Mouse (Mus musculus) ES-Bruce4 (cell line): ENCODE measurements around the gene Anks4b. TPM values are rescaled to one million over a fixed set of nuclear protein-coding genes. Genes with fewer than 3 reads are reported as not detected.

ENCODE experiments used
- H3K27ac ChIP-seq: 2 replicates; pipeline ENCODE4 v1.5.1; 2012; ENCODE audit warnings: low read length, inconsistent platforms; ENCODE audit not compliant: insufficient read depth
- H3K27me3 ChIP-seq: 2 replicates; pipeline ENCODE4 v1.6.1; 2012; ENCODE audit warnings: mild to moderate bottlenecking, low read length, inconsistent platforms; ENCODE audit not compliant: control insufficient read depth, poor library complexity, insufficient read depth, severe bottlenecking
- H3K36me3 ChIP-seq: 2 replicates; pipeline ENCODE4 v1.6.1; 2012; ENCODE audit warnings: inconsistent platforms, mild to moderate bottlenecking, low read length, moderate library complexity; ENCODE audit not compliant: control insufficient read depth, poor library complexity, insufficient read depth, severe bottlenecking
- H3K4me1 ChIP-seq: one replicate; pipeline ENCODE4 v1.8.1; 2011; ENCODE audit warnings: low read length; ENCODE audit not compliant: control insufficient read depth, insufficient read depth
- H3K4me3 ChIP-seq: 2 replicates; pipeline ENCODE4 v1.5.1; 2011; ENCODE audit warnings: low read depth, mild to moderate bottlenecking, low read length
- H3K9ac ChIP-seq: 2 replicates; pipeline ENCODE4 v1.6.1; 2012; ENCODE audit warnings: low read depth, mild to moderate bottlenecking, inconsistent platforms; ENCODE audit not compliant: poor library complexity, severe bottlenecking
- H3K9me3 ChIP-seq: replicated peaks from 2 replicates; pipeline ENCODE4 v1.6.1; 2012; ENCODE audit warnings: mild to moderate bottlenecking, low read length, inconsistent platforms; ENCODE audit not compliant: control insufficient read depth, poor library complexity, insufficient read depth, severe bottlenecking
- CTCF ChIP-seq: IDR thresholded peaks from one replicate; pipeline ENCODE4 v1.8.1; 2011; ENCODE audit warnings: low read depth, low read length
- EP300 ChIP-seq: IDR thresholded peaks from 2 replicates; pipeline ENCODE4 v1.6.1; 2011; ENCODE audit warnings: low read depth, low read length; ENCODE audit not compliant: insufficient read depth
- POLR2A ChIP-seq: IDR thresholded peaks from one replicate; pipeline ENCODE4 v1.8.1; 2011; ENCODE audit warnings: low read length; ENCODE audit not compliant: insufficient read depth
- polyA plus RNA-seq: library from polyadenylated mRNA; stranded (reverse); fragments of >200 nt; gene quantifications from 2 replicates; pipeline ENCODE4 v1.2.4, GENCODE M21; 2011; ENCODE audit warnings: low read depth; ENCODE audit not compliant: missing spikeins, insufficient read depth, insufficient read length

Anks4b gene
- polyA plus RNA-seq, 1 experiment = not detected

DNA sequence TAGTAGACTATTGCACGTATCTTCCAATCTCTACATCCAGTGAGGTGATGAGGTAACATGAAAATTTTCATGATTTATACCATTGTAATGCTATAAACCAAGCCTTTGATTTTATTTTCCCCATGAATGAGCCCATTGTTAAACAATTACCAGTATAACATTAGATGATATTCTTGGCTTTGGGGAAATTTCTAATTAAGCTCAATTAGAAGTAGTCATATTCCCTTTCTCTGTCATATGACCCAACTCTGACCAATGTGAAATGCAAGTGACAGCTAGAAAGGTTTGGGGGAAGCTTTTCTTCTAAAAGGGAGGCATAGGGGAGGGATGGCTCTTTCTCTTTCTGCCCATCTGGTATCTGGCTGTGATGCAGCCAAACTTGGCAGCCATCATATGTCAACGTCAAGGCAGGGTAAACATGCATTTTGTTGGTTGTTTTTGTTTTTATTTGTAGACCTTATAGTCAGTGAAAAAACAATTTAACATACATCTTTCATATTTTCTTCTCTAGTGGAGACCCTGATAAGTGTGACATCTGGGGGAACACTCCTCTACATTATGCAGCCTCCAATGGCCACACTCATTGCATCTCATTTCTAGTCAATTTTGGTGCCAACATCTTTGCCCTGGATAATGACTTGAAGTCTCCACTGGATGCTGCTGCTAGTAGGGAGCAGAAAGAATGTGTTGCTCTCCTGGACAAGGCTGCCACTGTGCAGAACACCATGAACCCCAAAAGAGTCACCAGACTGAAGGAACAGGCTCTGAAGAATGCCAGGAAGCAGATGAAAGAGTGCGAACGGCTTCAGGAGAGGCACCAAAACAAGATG, 8.0 kb downstream of the Anks4b start:
- H3K27ac ChIP-seq = no peak overlapping the region
- TF ChIP-seq CTCF (no peak), POLR2A (no peak), EP300 (no peak)

DNA sequence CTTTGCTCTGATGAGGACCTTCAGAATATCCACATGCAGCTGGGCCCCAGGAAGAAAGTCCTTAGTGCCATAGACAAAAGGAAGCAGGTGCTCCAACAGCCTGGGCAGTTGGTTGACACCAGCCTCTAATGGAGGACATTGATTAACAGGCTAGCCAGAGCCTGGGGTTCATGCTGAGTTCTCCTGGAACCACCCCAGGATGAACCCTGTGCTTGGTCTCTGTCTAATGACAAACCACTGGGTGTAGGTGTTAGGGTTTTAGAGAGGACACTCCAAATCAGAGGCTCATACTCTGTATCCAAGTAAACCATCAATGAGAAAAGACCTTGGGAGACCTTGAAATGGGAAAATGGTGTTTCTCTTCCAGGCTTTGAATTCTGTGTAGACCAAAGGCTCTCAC, 9.2 kb downstream of the Anks4b start:
- H3K4me3 ChIP-seq = no peak overlapping the region
- no peak overlapping the region for H3K27ac ChIP-seq
- TF ChIP-seq POLR2A (no peak), CTCF (no peak), EP300 (no peak)
- H3K9ac ChIP-seq = no peak overlapping the region
- no peaks in the 10 kb centered on the region; the same call in 1 of the 2 replicates for H3K27me3 ChIP-seq
- no peaks in the 10 kb centered on the region for H3K4me1 ChIP-seq
- H3K9me3 ChIP-seq = no peaks in the 10 kb centered on the region
- H3K36me3 ChIP-seq = no peaks in the 10 kb centered on the region

More for the DNA sequence above, 8.0 kb downstream of the Anks4b start:
- Histone ChIP-seq H3K27me3 (no peaks in the 10 kb centered on the region; the same call in 1 of the 2 replicates), H3K9ac (no peak overlapping the region), H3K9me3 (no peaks in the 10 kb centered on the region), H3K36me3 (no peaks in the 10 kb centered on the region), H3K4me1 (no peaks in the 10 kb centered on the region), H3K4me3 (no peak overlapping the region)

DNA sequence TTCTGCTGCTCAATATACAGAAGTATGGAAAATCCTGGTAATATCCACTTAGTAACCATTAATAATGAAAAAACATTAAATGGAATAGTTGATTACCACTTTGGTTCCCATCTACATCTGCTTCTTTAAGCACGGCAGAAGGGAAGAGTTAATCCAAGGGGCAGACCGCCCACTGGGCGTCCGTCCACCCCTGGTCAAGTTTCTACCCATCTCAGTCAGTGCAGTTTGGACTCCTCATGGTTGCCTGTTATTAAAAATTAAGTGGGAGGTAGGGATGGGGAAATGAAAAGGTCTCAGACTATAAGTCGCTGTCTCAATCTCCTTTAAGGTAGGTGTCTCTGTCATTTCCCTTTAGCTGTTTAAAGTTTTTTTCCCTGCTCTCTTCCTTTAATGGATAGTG, 15.3 kb downstream of the Anks4b start:
- Histone ChIP-seq H3K9me3 (no peaks in the 10 kb centered on the region), H3K9ac (no peak overlapping the region), H3K4me3 (no peak overlapping the region), H3K27me3 (no peaks in the 10 kb centered on the region; the same call in 1 of the 2 replicates), H3K36me3 (no peaks in the 10 kb centered on the region), H3K27ac (no peak overlapping the region), H3K4me1 (no peaks in the 10 kb centered on the region)
- TF ChIP-seq EP300 (no peak), POLR2A (no peak), CTCF (no peak)

DNA sequence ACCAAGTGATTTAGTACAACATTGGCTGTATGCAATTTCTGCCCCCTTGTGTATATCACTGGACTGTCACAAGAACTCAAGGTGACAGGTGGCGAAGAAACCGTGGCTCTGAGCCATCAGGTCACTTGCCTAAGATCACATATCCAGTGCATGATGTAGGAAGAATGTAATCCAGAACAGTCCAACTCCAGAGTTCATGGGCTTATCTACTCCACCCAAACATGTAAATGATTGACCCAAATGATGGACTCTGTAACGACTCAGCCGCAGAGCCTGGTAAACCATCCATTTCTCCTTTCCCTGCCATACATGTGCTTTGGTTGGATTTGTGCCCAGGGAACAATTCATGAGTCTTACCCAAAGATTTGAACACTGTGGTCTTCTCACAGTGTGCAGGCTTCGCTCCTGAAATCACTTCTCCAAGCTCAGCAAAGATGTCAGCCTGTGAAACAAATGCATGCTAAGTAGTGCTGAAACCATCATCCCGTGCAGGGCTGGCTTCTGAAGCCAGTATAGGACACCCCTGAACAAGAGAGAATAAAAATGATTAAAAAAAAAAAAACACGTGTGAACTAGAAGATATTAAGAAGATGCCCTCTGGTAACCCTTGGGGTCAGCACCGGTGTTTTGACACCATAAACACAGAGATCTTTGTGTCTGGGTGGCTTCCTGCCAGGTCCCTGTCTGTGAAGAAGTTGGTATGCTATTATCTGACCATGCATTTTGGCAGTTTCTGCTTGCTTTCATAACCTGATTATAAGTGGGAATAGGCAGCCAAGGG, 15.9 kb downstream of the Anks4b start:
- H3K9me3 ChIP-seq = no peaks in the 10 kb centered on the region
- no peaks in the 10 kb centered on the region for H3K4me1 ChIP-seq
- no peak overlapping the region for H3K27ac ChIP-seq
- no peaks in the 10 kb centered on the region for H3K27me3 ChIP-seq
- H3K4me3 ChIP-seq = no peak overlapping the region
- H3K36me3 ChIP-seq = no peaks in the 10 kb centered on the region
- no peak overlapping the region for H3K9ac ChIP-seq
- no peak for TF ChIP-seq CTCF
- no peak for TF ChIP-seq EP300
- no peak for TF ChIP-seq POLR2A

DNA sequence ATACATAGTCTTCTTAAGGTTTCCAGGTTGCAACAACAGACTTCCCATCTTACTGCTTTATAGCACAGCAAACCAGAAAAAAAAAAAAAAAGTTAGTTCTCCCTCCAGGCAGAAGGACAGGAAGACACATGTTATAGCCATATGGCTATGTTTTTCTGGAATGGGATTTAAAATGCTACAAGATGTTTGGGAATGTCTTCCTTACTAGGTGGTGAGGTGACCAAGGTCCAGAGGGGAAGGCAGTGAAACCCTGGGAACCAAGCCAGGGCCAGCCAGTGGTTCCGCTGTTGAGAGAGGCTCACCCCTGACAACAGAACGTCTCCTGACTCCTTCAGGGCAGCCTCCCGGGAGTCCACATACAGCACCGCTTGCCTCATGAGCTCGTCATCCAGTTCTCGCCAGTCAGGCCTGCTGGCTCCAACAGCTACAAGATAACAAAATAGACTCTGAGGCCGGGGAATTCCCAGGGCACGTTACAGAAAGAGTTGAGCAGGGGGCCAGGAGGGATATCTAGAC, 16.6 kb downstream of the Anks4b start:
- Histone ChIP-seq H3K9ac (no peak overlapping the region), H3K4me3 (no peak overlapping the region), H3K9me3 (no peaks in the 10 kb centered on the region), H3K27me3 (no peaks in the 10 kb centered on the region), H3K36me3 (no peaks in the 10 kb centered on the region), H3K27ac (no peak overlapping the region), H3K4me1 (no peaks in the 10 kb centered on the region)
- TF ChIP-seq EP300 = no peak
- no peak for TF ChIP-seq POLR2A
- no peak for TF ChIP-seq CTCF

DNA sequence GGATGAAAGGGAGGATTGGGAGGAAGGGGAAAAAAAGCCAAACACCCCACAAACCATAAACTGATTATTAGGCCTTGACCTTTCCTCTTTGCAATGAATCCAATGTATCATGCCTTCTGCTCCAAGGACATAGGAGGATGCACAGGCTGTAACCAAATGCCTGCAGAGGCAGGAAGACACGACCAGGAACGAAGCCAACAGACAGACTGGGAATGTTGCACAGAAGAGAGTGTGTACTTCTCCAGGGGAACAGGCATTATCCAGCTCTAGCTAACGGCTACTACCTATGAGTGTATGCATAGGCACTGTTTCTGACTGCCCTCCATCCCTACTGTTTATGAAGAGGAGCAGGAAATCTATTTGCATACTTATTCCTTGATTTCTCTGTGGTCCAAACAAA, 18.5 kb downstream of the Anks4b start:
- H3K27me3 ChIP-seq = no peaks in the 10 kb centered on the region
- H3K4me1 ChIP-seq = no peaks in the 10 kb centered on the region
- H3K9me3 ChIP-seq = no peaks in the 10 kb centered on the region
- H3K4me3 ChIP-seq = no peak overlapping the region
- H3K27ac ChIP-seq = no peak overlapping the region
- H3K9ac ChIP-seq = no peak overlapping the region
- H3K36me3 ChIP-seq = no peaks in the 10 kb centered on the region
- TF ChIP-seq CTCF (no peak), EP300 (no peak), POLR2A (no peak)
